Mouse (Mus musculus): ENCODE results near the gene Tmem262. TPM values are rescaled to one million over a fixed set of nuclear protein-coding genes. Genes with fewer than 3 reads are reported as not detected.

Tmem262 gene
- polyA plus RNA-seq, 1 experiment from 2014 or later, result not detected

- H3K4me3 ChIP-seq (ENCODE audit: low read depth, low read length), result peak overlapping the region; percentile 44
- peaks cover 32% of the 10 kb centered on the region for H3K36me3 ChIP-seq (ENCODE audit: control insufficient read depth, insufficient read depth, low read length)
- no peaks in the 10 kb centered on the region for H3K9me3 ChIP-seq (ENCODE audit: control insufficient read depth, low read length)
- peaks cover 19% of the 10 kb centered on the region for H3K4me1 ChIP-seq (ENCODE audit: control insufficient read depth, insufficient read depth, low read length)
- peak; percentile 75 for ATAC-seq (ENCODE audit: low read depth)
- peak overlapping the region; percentile 72 for H3K27ac ChIP-seq (replicated peaks; ENCODE audit: low read depth, low read length)
- peak; percentile 89 for DNase-seq (ENCODE audit: low spot score)
- peak overlapping the region; percentile 92 for H3K4me2 ChIP-seq (ENCODE audit: low read depth, low read length)
- peak overlapping the region; percentile 62 for H3K9ac ChIP-seq (ENCODE audit: low read depth, low read length)
- under 1% methylated on average over 28 of the region's 30 CpGs for WGBS
- no peaks in the 10 kb centered on the region for H3K27me3 ChIP-seq (replicated peaks; ENCODE audit: control insufficient read depth, insufficient read depth, low read length)
Observed at GRCm38 (mm10) chr19:6067011-6067723, 12.7 kb upstream of the Tmem262 start.

GRCm38 (mm10) chr19:6067724-6068415 lies 12.0 kb upstream of the Tmem262 start, which contains the start of gene Tm7sf2:
Tm7sf2 (minus strand) TSS chr19:6068373.
- no peaks in the 10 kb centered on the region for H3K9me3 ChIP-seq (ENCODE audit: control insufficient read depth, low read length)
- peak within 1 kb of the TSS; percentile 72 for H3K27ac ChIP-seq (replicated peaks; ENCODE audit: low read depth, low read length)
- peak within 1 kb of the TSS; percentile 62 for H3K9ac ChIP-seq (ENCODE audit: low read depth, low read length)
- no peaks in the 10 kb centered on the region for H3K27me3 ChIP-seq (replicated peaks; ENCODE audit: control insufficient read depth, insufficient read depth, low read length)
- peak within 1 kb of the TSS; percentile 44 for H3K4me3 ChIP-seq (ENCODE audit: low read depth, low read length)
- ATAC-seq (ENCODE audit: low read depth) (peak; percentile 94), DNase-seq (ENCODE audit: low spot score) (peak; percentile 96)
- H3K4me1 ChIP-seq (ENCODE audit: control insufficient read depth, insufficient read depth, low read length), result peaks cover 12% of the 10 kb centered on the region; the same call in 1 of the 2 replicates
- 10% methylated on average over 29 of the region's 33 CpGs for WGBS
- H3K36me3 ChIP-seq (ENCODE audit: control insufficient read depth, insufficient read depth, low read length), result peaks cover 37% of the 10 kb centered on the region
- H3K4me2 ChIP-seq (ENCODE audit: low read depth, low read length), result peak within 1 kb of the TSS; percentile 92

- Histone ChIP-seq H3K4me1 (ENCODE audit: control insufficient read depth, insufficient read depth, low read length) (peaks cover 12% of the 10 kb centered on the region; the same call in 1 of the 2 replicates), H3K27ac (replicated peaks; ENCODE audit: low read depth, low read length) (no peak overlapping the region), H3K9me3 (ENCODE audit: control insufficient read depth, low read length) (no peaks in the 10 kb centered on the region), H3K9ac (ENCODE audit: low read depth, low read length) (no peak overlapping the region), H3K4me3 (ENCODE audit: low read depth, low read length) (no peak overlapping the region), H3K36me3 (ENCODE audit: control insufficient read depth, insufficient read depth, low read length) (peaks cover 47% of the 10 kb centered on the region), H3K27me3 (replicated peaks; ENCODE audit: control insufficient read depth, insufficient read depth, low read length) (no peaks in the 10 kb centered on the region), H3K4me2 (ENCODE audit: low read depth, low read length) (no peak overlapping the region)
- DNase-seq (ENCODE audit: low spot score) (no peak), ATAC-seq (ENCODE audit: low read depth) (no peak)
- 71% methylated on average over 4 of the region's 4 CpGs for WGBS
Observed at GRCm38 (mm10) chr19:6068951-6069350, 10.9 kb upstream of the Tmem262 start.

GRCm38 (mm10) chr19:6069851-6070250 lies 10.0 kb upstream of the Tmem262 start:
- H3K4me3 ChIP-seq (ENCODE audit: low read depth, low read length), result no peak overlapping the region
- 93% methylated on average over 9 of the region's 10 CpGs for WGBS
- no peak overlapping the region for H3K9ac ChIP-seq (ENCODE audit: low read depth, low read length)
- ATAC-seq (ENCODE audit: low read depth) (no peak), DNase-seq (ENCODE audit: low spot score) (no peak)
- H3K27ac ChIP-seq (replicated peaks; ENCODE audit: low read depth, low read length), result no peak overlapping the region
- peaks cover 12% of the 10 kb centered on the region; the same call in 1 of the 2 replicates for H3K4me1 ChIP-seq (ENCODE audit: control insufficient read depth, insufficient read depth, low read length)
- no peaks in the 10 kb centered on the region for H3K9me3 ChIP-seq (ENCODE audit: control insufficient read depth, low read length)
- H3K4me2 ChIP-seq (ENCODE audit: low read depth, low read length), result no peak overlapping the region
- H3K27me3 ChIP-seq (replicated peaks; ENCODE audit: control insufficient read depth, insufficient read depth, low read length), result no peaks in the 10 kb centered on the region
- peaks cover 51% of the 10 kb centered on the region for H3K36me3 ChIP-seq (ENCODE audit: control insufficient read depth, insufficient read depth, low read length)

GRCm38 (mm10) chr19:6070571-6071250 lies 9.1 kb upstream of the Tmem262 start:
- Histone ChIP-seq H3K27ac (replicated peaks; ENCODE audit: low read depth, low read length) (no peak overlapping the region), H3K4me3 (ENCODE audit: low read depth, low read length) (no peak overlapping the region), H3K4me2 (ENCODE audit: low read depth, low read length) (no peak overlapping the region), H3K36me3 (ENCODE audit: control insufficient read depth, insufficient read depth, low read length) (peaks cover 51% of the 10 kb centered on the region), H3K9ac (ENCODE audit: low read depth, low read length) (no peak overlapping the region), H3K27me3 (replicated peaks; ENCODE audit: control insufficient read depth, insufficient read depth, low read length) (no peaks in the 10 kb centered on the region), H3K9me3 (ENCODE audit: control insufficient read depth, low read length) (no peaks in the 10 kb centered on the region), H3K4me1 (ENCODE audit: control insufficient read depth, insufficient read depth, low read length) (peaks cover 12% of the 10 kb centered on the region; the same call in 1 of the 2 replicates)
- no peak for ATAC-seq (ENCODE audit: low read depth)
- 87% methylated on average over 28 of the region's 31 CpGs for WGBS
- no peak for DNase-seq (ENCODE audit: low spot score)

GRCm38 (mm10) chr19:6071261-6071660 lies 8.6 kb upstream of the Tmem262 start:
- H3K9ac ChIP-seq (ENCODE audit: low read depth, low read length), result no peak overlapping the region
- no peak overlapping the region for H3K4me3 ChIP-seq (ENCODE audit: low read depth, low read length)
- H3K9me3 ChIP-seq (ENCODE audit: control insufficient read depth, low read length), result no peaks in the 10 kb centered on the region
- H3K36me3 ChIP-seq (ENCODE audit: control insufficient read depth, insufficient read depth, low read length), result peaks cover 51% of the 10 kb centered on the region
- H3K27me3 ChIP-seq (replicated peaks; ENCODE audit: control insufficient read depth, insufficient read depth, low read length), result no peaks in the 10 kb centered on the region
- 94% methylated on average over 19 of the region's 19 CpGs for WGBS
- DNase-seq (ENCODE audit: low spot score) (no peak), ATAC-seq (ENCODE audit: low read depth) (no peak)
- peaks cover 17% of the 10 kb centered on the region; the same call in 1 of the 2 replicates for H3K4me1 ChIP-seq (ENCODE audit: control insufficient read depth, insufficient read depth, low read length)
- no peak overlapping the region for H3K27ac ChIP-seq (replicated peaks; ENCODE audit: low read depth, low read length)
- no peak overlapping the region for H3K4me2 ChIP-seq (ENCODE audit: low read depth, low read length)

GRCm38 (mm10) chr19:6073889-6074288 lies 5.9 kb upstream of the Tmem262 start:
- H3K36me3 ChIP-seq (ENCODE audit: control insufficient read depth, insufficient read depth, low read length), result peaks cover 47% of the 10 kb centered on the region
- 92% methylated on average over 5 of the region's 5 CpGs for WGBS
- no peak for DNase-seq (ENCODE audit: low spot score)
- H3K27me3 ChIP-seq (replicated peaks; ENCODE audit: control insufficient read depth, insufficient read depth, low read length), result no peaks in the 10 kb centered on the region
- no peak overlapping the region for H3K4me2 ChIP-seq (ENCODE audit: low read depth, low read length)
- H3K4me3 ChIP-seq (ENCODE audit: low read depth, low read length), result no peak overlapping the region
- peaks cover 7% of the 10 kb centered on the region; the same call in 1 of the 2 replicates for H3K4me1 ChIP-seq (ENCODE audit: control insufficient read depth, insufficient read depth, low read length)
- no peaks in the 10 kb centered on the region for H3K9me3 ChIP-seq (ENCODE audit: control insufficient read depth, low read length)
- H3K27ac ChIP-seq (replicated peaks; ENCODE audit: low read depth, low read length), result no peak overlapping the region
- H3K9ac ChIP-seq (ENCODE audit: low read depth, low read length), result no peak overlapping the region
- ATAC-seq (ENCODE audit: low read depth), result no peak

GRCm38 (mm10) chr19:6076564-6077393 lies 3.1 kb upstream of the Tmem262 start, which contains the start of gene Vps51:
Vps51 (minus strand) TSS chr19:6077231.
- no peaks in the 10 kb centered on the region for H3K27me3 ChIP-seq (replicated peaks; ENCODE audit: control insufficient read depth, insufficient read depth, low read length)
- peak; percentile 94 for ATAC-seq (ENCODE audit: low read depth)
- WGBS, result under 1% methylated on average over 33 of the region's 33 CpGs

More at GRCm38 (mm10) chr19:6076564-6077393, 3.1 kb upstream of the Tmem262 start, which contains the start of gene Vps51:
- H3K9me3 ChIP-seq (ENCODE audit: control insufficient read depth, low read length), result no peaks in the 10 kb centered on the region
- peaks cover 40% of the 10 kb centered on the region for H3K36me3 ChIP-seq (ENCODE audit: control insufficient read depth, insufficient read depth, low read length)
- H3K4me1 ChIP-seq (ENCODE audit: control insufficient read depth, insufficient read depth, low read length), result peaks cover 7% of the 10 kb centered on the region; the same call in 1 of the 2 replicates
- H3K4me2 ChIP-seq (ENCODE audit: low read depth, low read length), result peak within 1 kb of the TSS; percentile 70
- peak; percentile 96 for DNase-seq (ENCODE audit: low spot score)
- peak within 1 kb of the TSS; percentile 73 for H3K9ac ChIP-seq (ENCODE audit: low read depth, low read length)
- H3K4me3 ChIP-seq (ENCODE audit: low read depth, low read length), result peak within 1 kb of the TSS; percentile 58
- peak within 1 kb of the TSS; percentile 84 for H3K27ac ChIP-seq (replicated peaks; ENCODE audit: low read depth, low read length)
